Mouse (Mus musculus) large intestine, adult 2 months (tissue): Measurements from ENCODE around the gene H2-M10.4. TPM values are rescaled to one million over a fixed set of nuclear protein-coding genes. Genes with fewer than 3 reads are reported as not detected.
A peak's percentile ranks its signal among the peaks of the same experiment; 100 is the strongest.
"Not testable (repeated sequence)": the region's sequence is repeated elsewhere in the genome, so short reads cannot be mapped to it uniquely, and the experiment has no call there.

Experiments
- DNase-seq: peaks from one replicate; pipeline ENCODE4 v3.0.0-alpha.2; 2012; ENCODE audit warnings: low read depth, low spot score
- WGBS: fragments of 180-500 bp; shearing (Covaris S2); methylation state at CpG from one replicate; pipeline ENCODE4 v1.1.7; 2018; 5-methylcytosine and 5-hydroxymethylcytosine counted together
- polyA plus RNA-seq: library from polyadenylated mRNA; depleted of rRNA; stranded (reverse); fragments of >200 nt; gene quantifications from 2 replicates; pipeline ENCODE4 v1.2.3, GENCODE M21; 2012; rRNA removed

H2-M10.4 gene
- polyA plus RNA-seq: not detected in 2 replicates

GRCm38 (mm10) chr17:36462234-36462633 is at the start of gene H2-M10.4:
TSS of gene H2-M10.4 (minus strand) at chr17:36462334.
- no peak for DNase-seq
- WGBS: 84% methylated on average over 7 of the region's 7 CpGs

- no peak for DNase-seq
These were observed 41.8 kb upstream of the H2-M10.4 start for GRCm38 (mm10) chr17:36503910-36504309.

- WGBS: 13% methylated on average over 1 of the region's 1 CpGs
- DNase-seq: no peak
These were observed 38.3 kb upstream of the H2-M10.4 start for GRCm38 (mm10) chr17:36500435-36500834.

GRCm38 (mm10) chr17:36488181-36488580 is 26.0 kb upstream of the H2-M10.4 start:
- WGBS: 95% methylated on average over 16 of the region's 16 CpGs

GRCm38 (mm10) chr17:36486687-36487230 is 24.6 kb upstream of the H2-M10.4 start:
- 66% methylated on average over 1 of the region's 1 CpGs for WGBS
- DNase-seq: no peak

More at GRCm38 (mm10) chr17:36488181-36488580, 26.0 kb upstream of the H2-M10.4 start:
- DNase-seq: not testable (repeated sequence)

- no peak for DNase-seq
- 49% methylated on average over 3 of the region's 3 CpGs for WGBS
These were observed 21.7 kb upstream of the H2-M10.4 start for GRCm38 (mm10) chr17:36483865-36484264.

- DNase-seq: no peak
- WGBS: 65% methylated on average over 4 of the region's 4 CpGs
These were observed 5.9 kb downstream of the H2-M10.4 start for GRCm38 (mm10) chr17:36456260-36456659.

GRCm38 (mm10) chr17:36431411-36431810 is 30.7 kb downstream of the H2-M10.4 start:
- DNase-seq: no peak
- 56% methylated on average over 2 of the region's 2 CpGs for WGBS

GRCm38 (mm10) chr17:36418091-36418754 is 43.9 kb downstream of the H2-M10.4 start:
- DNase-seq: peak; percentile 11
- WGBS: 16% methylated on average over 4 of the region's 4 CpGs

- DNase-seq: no peak
- 31% methylated on average over 2 of the region's 2 CpGs for WGBS
These were observed 44.7 kb downstream of the H2-M10.4 start for GRCm38 (mm10) chr17:36417416-36417815.

GRCm38 (mm10) chr17:36415407-36415806 is 46.7 kb downstream of the H2-M10.4 start:
- WGBS: 25% methylated on average over 1 of the region's 1 CpGs
- no peak for DNase-seq

- DNase-seq: no peak
- 70% methylated on average over 1 of the region's 1 CpGs for WGBS
These were observed 47.8 kb downstream of the H2-M10.4 start for GRCm38 (mm10) chr17:36414361-36414760.

Other genes with a start within 250 kb of the H2-M10.4 start
- gene Rpp21, start 204.3 kb downstream of the H2-M10.4 start, polyA plus RNA-seq: 105 and 123 TPM in 2 replicates
- 7.9 and 12.3 TPM in 2 replicates for gene Trim39, start 190.1 kb downstream of the H2-M10.4 start, polyA plus RNA-seq
- not detected in 2 replicates for gene H2-M10.2, start 175.8 kb downstream of the H2-M10.4 start, polyA plus RNA-seq
- not detected in 2 replicates for gene H2-M10.1, start 136.2 kb downstream of the H2-M10.4 start, polyA plus RNA-seq
- gene H2-M10.3, start 93.9 kb downstream of the H2-M10.4 start, polyA plus RNA-seq: not detected in 2 replicates
- not detected in 2 replicates for gene H2-M11, start 84.7 kb upstream of the H2-M10.4 start, polyA plus RNA-seq
- gene H2-M9, start 180.3 kb upstream of the H2-M10.4 start, polyA plus RNA-seq: 0.19 TPM in 1 of 2 replicates, not detected in the other
- not detected in 2 replicates for gene H2-M1, start 209.9 kb upstream of the H2-M10.4 start, polyA plus RNA-seq